Mouse (Mus musculus) limb, embryonic 12.5 days (tissue): Measurements from ENCODE around the gene Carnmt1. TPM values are rescaled to one million over a fixed set of nuclear protein-coding genes. Genes with fewer than 3 reads are reported as not detected.
A peak's percentile ranks its signal among the peaks of the same experiment; 100 is the strongest.

Experiments used
- ATAC-seq: fragments of 200-750 bp; cut with Nextera tagmentation; 2 replicates; pipeline ENCODE4 v1.8.0; 2017; ENCODE audit warnings: low read depth, moderate TSS enrichment; ENCODE audit not compliant: insufficient number of reproducible peaks, insufficient read depth, low FRiP score, low TSS enrichment
- H3K27ac ChIP-seq: fragments of 300-500 bp; sonication (generic); 2 replicates; pipeline ENCODE4 v1.5.1; 2016; ENCODE audit warnings: mild to moderate bottlenecking, moderate library complexity
- H3K27me3 ChIP-seq: fragments of 300-500 bp; sonication (generic); 2 replicates; pipeline ENCODE4 v1.6.1; 2016; ENCODE audit warnings: mild to moderate bottlenecking, moderate library complexity
- H3K36me3 ChIP-seq: fragments of 300-500 bp; sonication (generic); 2 replicates; pipeline ENCODE4 v1.6.1; 2016; ENCODE audit warnings: mild to moderate bottlenecking, moderate library complexity
- H3K4me1 ChIP-seq: fragments of 300-500 bp; sonication (generic); replicated peaks from 2 replicates; pipeline ENCODE4 v1.6.1; 2016
- H3K4me2 ChIP-seq: fragments of 300-500 bp; sonication (generic); 2 replicates; pipeline ENCODE4 v1.6.1; 2016; ENCODE audit warnings: mild to moderate bottlenecking, moderate library complexity
- H3K4me3 ChIP-seq: fragments of 300-500 bp; sonication (generic); replicated peaks from 2 replicates; pipeline ENCODE4 v1.5.1; 2016; ENCODE audit warnings: mild to moderate bottlenecking
- H3K9ac ChIP-seq: fragments of 300-500 bp; sonication (generic); replicated peaks from 2 replicates; pipeline ENCODE4 v1.6.1; 2016; ENCODE audit warnings: mild to moderate bottlenecking, moderate library complexity
- H3K9me3 ChIP-seq: fragments of 300-500 bp; sonication (generic); 2 replicates; pipeline ENCODE4 v1.6.1; 2016; ENCODE audit warnings: mild to moderate bottlenecking, moderate library complexity
- WGBS: fragments of 180-500 bp; shearing (Covaris S2); methylation state at CpG from one replicate; pipeline ENCODE4 v1.1.7; 2016; 5-methylcytosine and 5-hydroxymethylcytosine counted together
- polyA plus RNA-seq: library from polyadenylated mRNA; unstranded; fragments of >200 nt; fragmentation: Nextera tagmentation; extraction: Ambion mirVana; gene quantifications from 2 replicates; pipeline ENCODE4 v1.2.1, GENCODE M21; 2016

The Carnmt1 gene
- polyA plus RNA-seq, 1 experiment from 2014 or later, result 34.9 TPM

DNA sequence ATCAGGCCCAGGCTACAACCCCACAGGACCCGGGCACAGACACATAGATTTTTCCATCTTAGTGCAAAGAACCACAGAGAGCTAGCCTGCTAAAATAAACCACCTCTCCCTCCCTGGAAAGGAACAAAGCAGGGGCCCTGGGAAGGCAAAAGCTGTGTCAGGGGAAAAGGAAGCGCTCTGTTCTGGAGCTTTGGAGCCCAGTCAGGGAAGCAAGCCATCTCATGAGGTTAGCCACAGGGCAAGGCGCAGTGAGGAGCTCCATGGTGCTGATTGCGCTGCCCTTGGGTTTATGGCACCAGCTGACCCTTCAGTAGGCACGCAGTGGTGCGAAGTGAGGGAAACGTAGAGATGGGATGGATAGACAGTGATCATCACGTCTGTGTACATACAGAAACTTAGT lies 16.2 kb upstream of the Carnmt1 start:
- no peaks in the 10 kb centered on the region for H3K27me3 ChIP-seq
- H3K9me3 ChIP-seq, result no peaks in the 10 kb centered on the region
- no peak overlapping the region for H3K4me3 ChIP-seq
- no peak for ATAC-seq
- no peak overlapping the region for H3K27ac ChIP-seq
- H3K4me2 ChIP-seq, result no peak overlapping the region
- no peak overlapping the region for H3K9ac ChIP-seq
- 90% methylated on average over 8 of the region's 8 CpGs for WGBS
- H3K4me1 ChIP-seq, result no peaks in the 10 kb centered on the region; the same call in 1 of the 2 replicates
- no peaks in the 10 kb centered on the region for H3K36me3 ChIP-seq

DNA sequence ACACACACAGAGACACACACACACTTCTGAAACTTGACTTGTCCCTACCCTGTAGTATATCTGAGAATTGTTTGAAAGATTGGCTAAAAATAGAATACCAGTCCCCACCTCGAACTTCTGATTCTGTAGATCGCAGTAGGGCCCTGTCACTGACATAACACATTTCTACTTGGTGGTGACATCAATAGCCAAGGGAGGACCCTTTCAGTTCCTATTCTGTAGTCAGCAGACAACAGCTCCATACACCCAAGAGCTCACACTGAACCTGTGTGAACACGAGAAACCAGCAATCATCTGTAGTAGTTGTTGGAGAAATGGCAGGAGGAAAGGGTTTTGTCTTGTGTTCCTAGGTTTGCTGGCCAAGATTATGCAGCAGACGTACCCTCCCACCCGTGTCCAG lies 15.6 kb upstream of the Carnmt1 start:
- Histone ChIP-seq H3K9ac (no peak overlapping the region), H3K27me3 (no peaks in the 10 kb centered on the region), H3K4me3 (no peak overlapping the region), H3K27ac (no peak overlapping the region), H3K4me2 (no peak overlapping the region), H3K36me3 (no peaks in the 10 kb centered on the region), H3K4me1 (no peaks in the 10 kb centered on the region), H3K9me3 (no peaks in the 10 kb centered on the region)
- no peak for ATAC-seq
- WGBS, result 88% methylated on average over 5 of the region's 5 CpGs

DNA sequence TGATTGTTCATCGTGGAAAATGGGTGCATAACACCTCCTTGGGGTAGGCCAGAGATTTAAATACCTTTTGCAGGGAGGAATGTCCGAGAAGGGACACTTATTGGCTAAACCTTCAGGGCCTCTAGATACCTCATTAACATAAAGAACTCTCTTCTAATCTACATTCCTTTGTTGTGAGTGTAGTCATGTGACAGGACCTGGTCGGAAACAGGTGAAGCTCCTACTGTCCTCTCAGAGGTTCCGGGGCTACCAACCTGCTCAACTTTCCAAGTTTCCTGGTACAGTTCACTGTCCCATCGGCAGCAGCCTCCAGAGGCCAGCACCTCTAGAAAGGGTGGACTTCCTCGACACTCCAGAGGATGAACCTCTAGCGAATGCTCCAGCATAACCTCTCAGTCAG lies 14.6 kb upstream of the Carnmt1 start:
- Histone ChIP-seq H3K9me3 (no peaks in the 10 kb centered on the region), H3K4me2 (no peak overlapping the region), H3K27me3 (no peaks in the 10 kb centered on the region), H3K4me1 (no peaks in the 10 kb centered on the region), H3K27ac (no peak overlapping the region), H3K36me3 (no peaks in the 10 kb centered on the region), H3K4me3 (no peak overlapping the region), H3K9ac (no peak overlapping the region)
- ATAC-seq, result no peak
- 79% methylated on average over 7 of the region's 7 CpGs for WGBS

DNA sequence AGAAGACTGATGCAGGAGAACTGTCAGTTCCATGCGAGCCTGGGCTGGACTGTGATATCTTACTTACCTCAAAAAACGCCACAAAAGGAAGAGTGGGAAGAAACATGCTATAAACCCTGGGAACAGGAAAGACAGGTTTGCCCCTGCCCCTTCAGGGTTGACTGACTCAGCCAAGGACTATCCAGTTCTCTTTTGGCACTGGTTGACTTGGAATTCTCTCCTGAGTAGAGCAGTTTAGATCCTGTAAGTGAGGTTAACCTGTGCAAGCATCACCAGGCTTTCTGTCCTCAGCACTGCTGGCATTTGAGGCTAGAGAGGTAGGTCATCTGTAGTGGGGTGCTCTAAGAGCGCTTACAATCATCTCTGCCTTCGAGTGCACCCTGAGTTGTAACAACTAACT lies 12.1 kb upstream of the Carnmt1 start:
- 64% methylated on average over 4 of the region's 4 CpGs for WGBS

DNA sequence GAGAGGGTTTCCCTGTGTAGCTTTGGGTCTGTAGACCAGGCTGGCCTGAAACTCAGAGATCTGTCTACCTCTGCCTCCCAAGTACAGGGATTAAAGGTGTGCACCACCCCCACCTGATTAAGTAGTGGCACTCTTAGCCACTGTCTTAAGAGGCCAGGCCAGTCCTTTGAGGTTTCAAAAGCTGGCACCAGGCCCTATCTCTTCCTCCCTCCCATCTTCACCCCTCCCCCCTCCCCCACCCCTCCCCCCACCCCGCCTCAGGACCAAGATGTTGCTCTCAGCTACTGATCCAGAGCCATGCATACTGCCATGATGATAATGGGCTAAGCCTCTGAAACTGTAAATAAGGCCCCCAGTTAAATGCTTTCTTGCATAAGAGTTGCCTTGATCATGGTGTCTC lies 11.2 kb upstream of the Carnmt1 start:
- H3K9ac ChIP-seq, result no peak overlapping the region
- ATAC-seq, result no peak
- H3K4me2 ChIP-seq, result no peak overlapping the region
- H3K4me3 ChIP-seq, result no peak overlapping the region
- 60% methylated on average over 1 of the region's 1 CpGs for WGBS
- H3K4me1 ChIP-seq, result no peaks in the 10 kb centered on the region
- H3K36me3 ChIP-seq, result no peaks in the 10 kb centered on the region
- no peaks in the 10 kb centered on the region for H3K27me3 ChIP-seq
- no peak overlapping the region for H3K27ac ChIP-seq
- no peaks in the 10 kb centered on the region for H3K9me3 ChIP-seq

More for the DNA sequence above, 12.1 kb upstream of the Carnmt1 start:
- ATAC-seq, result no peak
- H3K9ac ChIP-seq, result no peak overlapping the region
- H3K4me2 ChIP-seq, result no peak overlapping the region
- H3K4me1 ChIP-seq, result no peaks in the 10 kb centered on the region
- no peaks in the 10 kb centered on the region for H3K36me3 ChIP-seq
- no peak overlapping the region for H3K4me3 ChIP-seq
- no peak overlapping the region for H3K27ac ChIP-seq
- no peaks in the 10 kb centered on the region for H3K9me3 ChIP-seq
- H3K27me3 ChIP-seq, result no peaks in the 10 kb centered on the region

DNA sequence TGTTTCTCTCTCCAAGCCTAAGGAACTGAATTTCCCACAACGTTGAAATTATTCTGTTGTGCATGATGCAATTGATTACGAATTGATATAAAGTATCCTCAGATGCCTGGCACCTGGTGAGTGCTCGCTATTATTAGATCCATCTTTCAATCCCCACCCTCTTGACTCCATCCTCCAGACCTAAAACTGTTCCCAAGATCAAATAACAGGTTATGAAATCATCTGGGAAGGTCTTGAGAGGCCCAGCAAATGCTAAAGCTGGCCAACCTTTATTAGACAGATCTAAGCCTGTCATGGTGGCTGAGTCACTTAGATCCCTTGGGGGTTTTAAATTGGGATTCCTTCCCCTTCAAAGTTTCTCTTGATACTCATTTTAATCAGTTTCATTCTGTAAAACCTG lies 10.1 kb upstream of the Carnmt1 start:
- WGBS, result 91% methylated on average over 3 of the region's 3 CpGs
- Histone ChIP-seq H3K27me3 (no peaks in the 10 kb centered on the region), H3K9ac (no peak overlapping the region), H3K27ac (no peak overlapping the region), H3K4me1 (no peaks in the 10 kb centered on the region), H3K4me3 (no peak overlapping the region), H3K36me3 (no peaks in the 10 kb centered on the region), H3K4me2 (no peak overlapping the region), H3K9me3 (no peaks in the 10 kb centered on the region)
- ATAC-seq, result no peak

DNA sequence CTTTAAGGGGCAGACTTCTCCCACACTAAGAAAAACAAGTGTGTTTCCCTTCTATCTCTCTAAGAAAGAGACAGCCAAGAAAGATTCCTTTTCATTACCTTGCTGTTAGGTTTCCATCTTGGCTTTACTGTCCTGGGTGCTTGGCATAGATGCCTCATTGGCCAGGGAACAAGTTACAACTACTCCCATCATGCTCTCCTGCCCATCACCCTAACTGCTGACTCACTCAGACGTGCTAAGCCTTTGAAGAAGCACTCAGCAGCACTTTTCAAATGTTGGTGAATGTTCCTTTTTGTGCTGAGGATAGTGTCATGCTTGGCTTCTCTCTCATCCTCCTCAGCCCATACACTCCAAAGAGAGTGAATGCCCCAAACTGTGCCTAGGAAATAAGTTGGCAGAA lies 8.9 kb upstream of the Carnmt1 start:
- H3K4me3 ChIP-seq, result no peak overlapping the region
- no peaks in the 10 kb centered on the region for H3K4me1 ChIP-seq
- no peak overlapping the region for H3K27ac ChIP-seq
- H3K9ac ChIP-seq, result no peak overlapping the region
- H3K9me3 ChIP-seq, result no peaks in the 10 kb centered on the region
- H3K36me3 ChIP-seq, result no peaks in the 10 kb centered on the region
- ATAC-seq, result no peak
- 54% methylated on average over 1 of the region's 1 CpGs for WGBS
- H3K4me2 ChIP-seq, result no peak overlapping the region
- no peaks in the 10 kb centered on the region for H3K27me3 ChIP-seq

DNA sequence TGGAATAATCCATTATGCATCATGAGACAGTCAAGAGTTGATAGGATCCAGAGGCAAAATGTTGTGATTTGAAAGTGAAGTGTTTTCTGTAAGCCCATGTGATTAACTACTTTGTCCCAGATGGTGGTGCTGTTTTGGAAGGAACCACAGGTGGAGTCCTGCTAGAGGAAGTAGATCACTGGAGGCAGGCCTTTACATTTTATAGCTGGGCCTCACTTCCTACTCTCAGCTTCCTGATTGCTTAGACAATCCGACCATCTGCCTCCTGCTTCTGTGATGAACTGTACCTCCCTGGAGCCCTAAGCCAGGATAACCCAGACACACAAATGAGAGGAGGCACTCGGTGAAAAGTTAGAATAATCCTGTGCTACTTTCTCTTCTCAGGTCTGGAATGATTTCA lies 6.7 kb upstream of the Carnmt1 start:
- H3K9me3 ChIP-seq, result no peaks in the 10 kb centered on the region
- H3K27me3 ChIP-seq, result no peaks in the 10 kb centered on the region
- H3K9ac ChIP-seq, result no peak overlapping the region
- H3K4me1 ChIP-seq, result no peaks in the 10 kb centered on the region
- no peaks in the 10 kb centered on the region for H3K36me3 ChIP-seq
- no peak overlapping the region for H3K4me3 ChIP-seq
- H3K27ac ChIP-seq, result no peak overlapping the region
- no peak for ATAC-seq
- WGBS, result 63% methylated on average over 2 of the region's 2 CpGs
- H3K4me2 ChIP-seq, result no peak overlapping the region

DNA sequence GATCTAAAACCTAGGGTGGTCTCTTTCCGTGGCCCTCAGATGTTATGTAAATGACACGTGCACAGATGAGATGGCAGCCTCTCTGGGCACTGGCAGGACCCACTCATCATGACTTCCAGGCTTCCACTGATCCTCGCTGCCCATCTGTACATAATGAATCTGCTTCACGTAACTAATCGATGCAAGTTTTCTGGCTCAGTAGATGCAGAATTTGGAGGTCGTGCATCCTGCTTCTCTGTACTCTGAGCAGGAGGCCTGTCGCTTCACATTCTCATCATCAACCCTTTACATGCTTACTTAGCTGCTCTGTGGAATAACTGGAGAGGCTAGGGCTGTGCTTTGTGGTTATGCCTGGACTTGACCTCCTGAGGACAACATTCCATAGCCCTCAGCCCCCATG lies 3.6 kb upstream of the Carnmt1 start:
- 89% methylated on average over 7 of the region's 7 CpGs for WGBS
- Histone ChIP-seq H3K4me3 (no peak overlapping the region), H3K27ac (no peak overlapping the region), H3K9me3 (no peaks in the 10 kb centered on the region), H3K4me1 (peaks cover 3% of the 10 kb centered on the region), H3K4me2 (no peak overlapping the region), H3K36me3 (no peaks in the 10 kb centered on the region), H3K27me3 (no peaks in the 10 kb centered on the region), H3K9ac (no peak overlapping the region)
- ATAC-seq, result no peak

DNA sequence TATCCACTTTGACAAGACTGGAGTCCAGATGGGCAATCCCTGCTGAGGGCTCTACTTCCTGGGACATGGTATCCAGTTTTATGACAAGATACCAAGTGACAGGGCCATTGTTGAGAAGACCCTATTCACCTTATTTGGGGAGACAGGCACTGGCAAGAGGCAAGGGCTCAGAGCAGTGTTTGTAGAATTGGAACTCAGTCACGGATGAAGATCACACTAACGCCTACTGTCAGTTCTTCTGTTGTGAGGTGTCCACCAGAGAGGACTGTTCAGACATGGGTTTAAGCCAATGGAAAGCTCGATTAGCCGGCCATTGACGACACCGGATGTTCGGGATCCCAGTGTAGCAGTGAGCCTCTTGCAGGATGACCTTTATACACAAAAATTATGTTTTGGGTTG lies 1.0 kb upstream of the Carnmt1 start:
- Histone ChIP-seq H3K9ac (no peak overlapping the region), H3K27ac (no peak overlapping the region), H3K9me3 (no peaks in the 10 kb centered on the region), H3K4me3 (no peak overlapping the region), H3K4me1 (peaks cover 19% of the 10 kb centered on the region), H3K4me2 (no peak overlapping the region), H3K36me3 (no peaks in the 10 kb centered on the region), H3K27me3 (no peaks in the 10 kb centered on the region)
- 95% methylated on average over 7 of the region's 7 CpGs for WGBS
- ATAC-seq, result no peak

DNA sequence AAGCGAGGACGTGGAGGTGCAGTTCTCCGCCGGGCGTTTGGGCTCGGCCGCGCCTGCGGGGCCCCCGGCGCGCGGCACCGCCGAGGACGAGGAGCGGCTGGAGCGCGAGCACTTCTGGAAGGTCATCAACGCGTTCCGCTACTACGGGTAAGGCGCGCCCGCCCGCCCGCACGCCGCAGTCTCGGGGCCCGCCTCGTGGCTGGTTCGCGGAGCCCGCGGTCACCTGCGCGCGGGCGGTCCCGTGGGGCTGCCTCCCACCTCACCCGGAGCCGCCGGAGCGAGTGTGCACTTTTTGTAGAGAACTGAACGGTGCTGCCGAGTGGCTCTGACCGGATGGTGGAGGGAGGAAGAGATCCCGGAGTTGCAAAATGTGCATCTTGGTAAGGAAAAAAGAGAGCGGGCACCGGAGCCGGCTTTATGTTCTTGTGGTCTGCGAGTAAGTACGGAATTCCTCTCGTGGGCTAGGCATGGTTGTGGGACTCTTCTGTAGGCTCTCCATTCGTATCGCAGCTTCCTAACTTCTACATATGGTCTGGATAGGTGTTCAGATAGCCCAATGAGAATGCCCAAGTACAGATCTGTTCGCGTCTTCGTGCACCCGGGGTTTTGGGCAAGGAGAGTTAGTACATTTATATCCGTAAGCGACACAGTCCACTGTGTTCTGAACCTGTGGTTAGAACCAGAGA lies 635 bp downstream of the Carnmt1 start:
- H3K4me1 ChIP-seq, result peaks cover 19% of the 10 kb centered on the region
- no peaks in the 10 kb centered on the region for H3K36me3 ChIP-seq
- H3K4me3 ChIP-seq, result peak overlapping the region; percentile 80
- H3K9me3 ChIP-seq, result no peaks in the 10 kb centered on the region
- H3K27ac ChIP-seq, result peak overlapping the region; percentile 90
- ATAC-seq, result peak; percentile 54
- peak overlapping the region; percentile 92 for H3K9ac ChIP-seq
- peak overlapping the region; percentile 75 for H3K4me2 ChIP-seq
- no peaks in the 10 kb centered on the region for H3K27me3 ChIP-seq
- WGBS, result 1% methylated on average over 47 of the region's 64 CpGs

DNA sequence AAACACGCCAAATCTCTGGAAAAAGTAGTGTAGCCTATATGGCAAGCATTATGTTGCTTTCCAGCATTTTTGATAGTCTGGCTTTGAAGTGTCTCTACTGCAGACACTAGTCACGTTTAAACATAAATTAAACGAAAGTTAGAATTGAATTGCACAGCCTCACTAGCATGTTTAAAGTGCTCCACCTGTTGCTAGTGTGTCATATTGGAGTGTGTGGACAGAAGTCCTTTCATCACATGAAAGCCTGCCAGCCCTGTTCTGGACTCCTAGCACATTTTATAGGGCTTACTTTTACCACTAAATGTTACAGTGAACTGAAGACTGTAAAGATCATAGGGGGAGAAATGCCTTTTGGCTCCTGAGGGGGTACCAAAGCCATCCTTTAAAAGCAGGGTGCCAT lies 1.9 kb downstream of the Carnmt1 start:
- Histone ChIP-seq H3K4me3 (peak overlapping the region; percentile 80), H3K9ac (no peak overlapping the region), H3K4me2 (peak overlapping the region; percentile 75), H3K4me1 (peaks cover 19% of the 10 kb centered on the region), H3K27ac (no peak overlapping the region), H3K27me3 (no peaks in the 10 kb centered on the region), H3K36me3 (no peaks in the 10 kb centered on the region), H3K9me3 (no peaks in the 10 kb centered on the region)
- WGBS, result 68% methylated on average over 3 of the region's 3 CpGs
- no peak for ATAC-seq
